Mouse (Mus musculus): ENCODE measurements around the gene Gm20388. TPM values are rescaled to one million over a fixed set of nuclear protein-coding genes. Genes with fewer than 3 reads are reported as not detected.

Gm20388 gene
- polyA plus RNA-seq, 1 experiment from 2014 or later: 7.4 TPM

DNA sequence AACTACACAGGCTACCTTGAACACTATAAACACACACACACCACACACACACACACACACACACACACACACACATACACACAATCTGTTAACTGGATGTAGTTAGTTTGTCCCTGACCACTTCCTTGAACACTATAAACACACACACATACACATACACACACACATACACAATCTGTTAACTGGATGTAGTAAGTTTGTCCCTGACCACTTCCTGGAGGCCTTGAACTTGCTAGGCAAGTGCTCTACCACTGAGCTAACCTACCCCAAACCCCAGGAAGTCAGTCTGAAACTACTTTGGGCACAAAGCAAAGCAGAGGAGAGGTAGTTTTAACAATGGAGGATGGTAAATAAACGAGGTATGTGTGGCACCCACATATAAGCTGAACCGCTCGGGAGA is 3292.9 kb downstream of the Gm20388 start:
- Histone ChIP-seq H3K27me3 (ENCODE audit: control insufficient read depth, insufficient read depth, low read length) (no peaks in the 10 kb centered on the region), H3K4me3 (replicated peaks; ENCODE audit: low read length) (no peak overlapping the region), H3K9me3 (replicated peaks; ENCODE audit: control insufficient read depth, low read length) (no peaks in the 10 kb centered on the region), H3K9ac (ENCODE audit: low read length) (no peak overlapping the region), H3K27ac (ENCODE audit: low read length) (no peak overlapping the region), H3K4me2 (ENCODE audit: low read depth, low read length) (no peak overlapping the region), H3K36me3 (ENCODE audit: control insufficient read depth, insufficient read depth, low read length) (no peaks in the 10 kb centered on the region), H3K4me1 (ENCODE audit: control insufficient read depth, insufficient read depth, low read length) (no peaks in the 10 kb centered on the region)
- no peak for ATAC-seq (ENCODE audit: insufficient read depth, low FRiP score)
- WGBS: 81% methylated on average over 3 of the region's 3 CpGs

DNA sequence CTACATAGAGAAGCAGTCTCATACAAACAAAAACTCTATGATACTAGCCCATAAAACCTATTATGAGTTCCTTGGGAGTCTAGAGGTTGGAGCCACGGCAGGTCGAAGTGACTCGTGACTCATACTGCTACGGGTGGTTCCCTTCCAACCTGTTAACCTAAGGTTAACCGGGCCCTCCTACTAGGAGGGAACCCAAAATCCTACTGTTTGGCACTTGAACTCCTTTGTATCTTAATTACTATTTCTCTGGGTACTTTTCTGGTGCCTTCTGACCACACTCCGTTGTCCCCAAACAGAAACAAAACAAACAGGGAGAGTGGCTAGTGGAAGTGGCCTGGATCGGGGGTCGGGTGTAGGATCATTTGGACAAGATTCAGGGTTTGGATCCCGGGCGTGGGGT is 3301.2 kb downstream of the Gm20388 start:
- Histone ChIP-seq H3K9ac (ENCODE audit: low read length) (peak overlapping the region; percentile 97), H3K27ac (ENCODE audit: low read length) (peak overlapping the region; percentile 66; the same call in 1 of the 2 replicates), H3K4me3 (replicated peaks; ENCODE audit: low read length) (peak overlapping the region; percentile 93), H3K4me2 (ENCODE audit: low read depth, low read length) (peak overlapping the region; percentile 79), H3K4me1 (ENCODE audit: control insufficient read depth, insufficient read depth, low read length) (peaks cover 10% of the 10 kb centered on the region), H3K9me3 (replicated peaks; ENCODE audit: control insufficient read depth, low read length) (no peaks in the 10 kb centered on the region), H3K27me3 (ENCODE audit: control insufficient read depth, insufficient read depth, low read length) (no peaks in the 10 kb centered on the region), H3K36me3 (ENCODE audit: control insufficient read depth, insufficient read depth, low read length) (0 out of 2 replicates have a peak, but pooled peaks cover 5% of the 10 kb centered on the region)
- no peak for ATAC-seq (ENCODE audit: insufficient read depth, low FRiP score)
- WGBS: 38% methylated on average over 10 of the region's 10 CpGs

- peak within 1 kb of the TSS; percentile 66 for H3K27ac ChIP-seq (ENCODE audit: low read length)
- H3K4me1 ChIP-seq (ENCODE audit: control insufficient read depth, insufficient read depth, low read length): peaks cover 10% of the 10 kb centered on the region
- peak within 1 kb of the TSS; percentile 93 for H3K4me3 ChIP-seq (replicated peaks; ENCODE audit: low read length)
- peak; percentile 95 for ATAC-seq (ENCODE audit: insufficient read depth, low FRiP score)
- H3K4me2 ChIP-seq (ENCODE audit: low read depth, low read length): peak within 1 kb of the TSS; percentile 92
- H3K9me3 ChIP-seq (replicated peaks; ENCODE audit: control insufficient read depth, low read length): no peaks in the 10 kb centered on the region
- WGBS: under 1% methylated on average over 76 of the region's 76 CpGs
- H3K36me3 ChIP-seq (ENCODE audit: control insufficient read depth, insufficient read depth, low read length): 0 out of 2 replicates have a peak, but pooled peaks cover 5% of the 10 kb centered on the region
- peak within 1 kb of the TSS; percentile 97 for H3K9ac ChIP-seq (ENCODE audit: low read length)
- no peaks in the 10 kb centered on the region for H3K27me3 ChIP-seq (ENCODE audit: control insufficient read depth, insufficient read depth, low read length)
Observed at GRCm38 (mm10) chr8:123212321-123213117, 3301.9 kb downstream of the Gm20388 start, which contains the start of the genes Chmp1a and Spata33. Gene Chmp1a, minus strand, starts transcription at chr8:123212763. Gene Spata33, plus strand, starts transcription at chr8:123212832.

DNA sequence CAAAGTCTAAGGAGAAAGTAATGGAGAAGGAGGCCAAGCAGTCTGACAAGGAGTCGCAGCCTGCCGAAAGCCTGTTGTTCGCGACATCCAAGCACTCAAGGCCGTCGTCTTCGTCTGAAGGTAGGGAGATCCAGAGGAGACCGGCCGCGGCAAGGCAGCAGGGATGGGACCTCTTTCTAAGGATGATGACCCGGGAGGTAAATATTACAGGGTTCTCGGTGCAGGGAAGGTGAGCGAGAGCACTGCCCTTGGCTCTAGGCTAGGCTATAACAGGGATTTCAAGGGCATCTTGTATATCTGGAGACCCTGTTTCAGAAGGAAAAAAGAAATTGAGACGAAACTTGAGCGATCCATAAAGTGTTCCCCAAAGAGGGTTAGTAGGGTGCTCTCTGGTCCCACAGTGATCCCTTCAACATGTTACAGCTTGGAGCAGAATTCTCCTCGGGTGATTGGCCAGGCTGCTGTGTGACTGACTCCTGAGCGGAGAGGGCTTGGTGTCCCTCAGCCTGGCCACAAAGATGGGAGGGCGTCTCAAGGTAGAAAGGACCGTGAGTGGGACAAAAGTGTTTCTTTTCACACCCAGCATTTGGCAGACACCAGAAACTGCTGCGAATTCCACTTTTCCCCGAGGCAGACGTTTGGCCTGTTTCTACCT is 3302.6 kb downstream of the Gm20388 start:
- Histone ChIP-seq H3K9me3 (replicated peaks; ENCODE audit: control insufficient read depth, low read length) (no peaks in the 10 kb centered on the region), H3K4me2 (ENCODE audit: low read depth, low read length) (peak overlapping the region; percentile 92), H3K4me1 (ENCODE audit: control insufficient read depth, insufficient read depth, low read length) (peaks cover 10% of the 10 kb centered on the region), H3K27me3 (ENCODE audit: control insufficient read depth, insufficient read depth, low read length) (no peaks in the 10 kb centered on the region), H3K4me3 (replicated peaks; ENCODE audit: low read length) (peak overlapping the region; percentile 93), H3K27ac (ENCODE audit: low read length) (peak overlapping the region; percentile 41), H3K9ac (ENCODE audit: low read length) (peak overlapping the region; percentile 97), H3K36me3 (ENCODE audit: control insufficient read depth, insufficient read depth, low read length) (0 out of 2 replicates have a peak, but pooled peaks cover 5% of the 10 kb centered on the region)
- no peak for ATAC-seq (ENCODE audit: insufficient read depth, low FRiP score)
- 16% methylated on average over 22 of the region's 22 CpGs for WGBS

- H3K4me1 ChIP-seq (ENCODE audit: control insufficient read depth, insufficient read depth, low read length): peaks cover 10% of the 10 kb centered on the region
- 71% methylated on average over 3 of the region's 3 CpGs for WGBS
- no peak overlapping the region for H3K4me2 ChIP-seq (ENCODE audit: low read depth, low read length)
- no peak overlapping the region for H3K4me3 ChIP-seq (replicated peaks; ENCODE audit: low read length)
- H3K9ac ChIP-seq (ENCODE audit: low read length): no peak overlapping the region
- no peaks in the 10 kb centered on the region for H3K27me3 ChIP-seq (ENCODE audit: control insufficient read depth, insufficient read depth, low read length)
- H3K27ac ChIP-seq (ENCODE audit: low read length): no peak overlapping the region
- no peaks in the 10 kb centered on the region for H3K9me3 ChIP-seq (replicated peaks; ENCODE audit: control insufficient read depth, low read length)
- no peak for ATAC-seq (ENCODE audit: insufficient read depth, low FRiP score)
- no peaks in the 10 kb centered on the region for H3K36me3 ChIP-seq (ENCODE audit: control insufficient read depth, insufficient read depth, low read length)
Observed at GRCm38 (mm10) chr8:123215430-123215829, 3304.8 kb downstream of the Gm20388 start.

DNA sequence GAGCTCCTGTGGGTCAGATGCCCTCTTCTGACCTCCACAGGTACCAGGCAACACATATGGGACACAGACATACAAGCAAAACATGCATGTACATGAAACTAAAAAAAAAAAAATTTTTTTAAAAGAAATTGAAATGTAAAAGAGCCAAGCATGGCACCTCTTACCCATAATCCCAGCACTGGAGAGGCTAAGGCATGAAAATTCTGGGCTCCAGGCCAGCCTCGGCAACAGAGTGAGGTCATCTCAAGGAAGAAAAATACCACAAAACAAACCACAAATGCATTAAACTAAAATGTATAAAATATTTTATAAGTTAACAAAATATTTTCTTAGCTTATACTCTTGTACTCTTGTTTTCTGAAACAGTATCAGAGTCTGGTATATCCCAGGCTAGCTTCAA is 3310.3 kb downstream of the Gm20388 start:
- H3K36me3 ChIP-seq (ENCODE audit: control insufficient read depth, insufficient read depth, low read length): no peaks in the 10 kb centered on the region
- no peak overlapping the region for H3K4me2 ChIP-seq (ENCODE audit: low read depth, low read length)
- H3K4me1 ChIP-seq (ENCODE audit: control insufficient read depth, insufficient read depth, low read length): peaks cover 12% of the 10 kb centered on the region
- no peak for ATAC-seq (ENCODE audit: insufficient read depth, low FRiP score)
- no peak overlapping the region for H3K4me3 ChIP-seq (replicated peaks; ENCODE audit: low read length)
- no peaks in the 10 kb centered on the region for H3K27me3 ChIP-seq (ENCODE audit: control insufficient read depth, insufficient read depth, low read length)
- no peak overlapping the region for H3K9ac ChIP-seq (ENCODE audit: low read length)
- no peak overlapping the region for H3K27ac ChIP-seq (ENCODE audit: low read length)
- 54% methylated on average over 1 of the region's 1 CpGs for WGBS
- no peaks in the 10 kb centered on the region for H3K9me3 ChIP-seq (replicated peaks; ENCODE audit: control insufficient read depth, low read length)

DNA sequence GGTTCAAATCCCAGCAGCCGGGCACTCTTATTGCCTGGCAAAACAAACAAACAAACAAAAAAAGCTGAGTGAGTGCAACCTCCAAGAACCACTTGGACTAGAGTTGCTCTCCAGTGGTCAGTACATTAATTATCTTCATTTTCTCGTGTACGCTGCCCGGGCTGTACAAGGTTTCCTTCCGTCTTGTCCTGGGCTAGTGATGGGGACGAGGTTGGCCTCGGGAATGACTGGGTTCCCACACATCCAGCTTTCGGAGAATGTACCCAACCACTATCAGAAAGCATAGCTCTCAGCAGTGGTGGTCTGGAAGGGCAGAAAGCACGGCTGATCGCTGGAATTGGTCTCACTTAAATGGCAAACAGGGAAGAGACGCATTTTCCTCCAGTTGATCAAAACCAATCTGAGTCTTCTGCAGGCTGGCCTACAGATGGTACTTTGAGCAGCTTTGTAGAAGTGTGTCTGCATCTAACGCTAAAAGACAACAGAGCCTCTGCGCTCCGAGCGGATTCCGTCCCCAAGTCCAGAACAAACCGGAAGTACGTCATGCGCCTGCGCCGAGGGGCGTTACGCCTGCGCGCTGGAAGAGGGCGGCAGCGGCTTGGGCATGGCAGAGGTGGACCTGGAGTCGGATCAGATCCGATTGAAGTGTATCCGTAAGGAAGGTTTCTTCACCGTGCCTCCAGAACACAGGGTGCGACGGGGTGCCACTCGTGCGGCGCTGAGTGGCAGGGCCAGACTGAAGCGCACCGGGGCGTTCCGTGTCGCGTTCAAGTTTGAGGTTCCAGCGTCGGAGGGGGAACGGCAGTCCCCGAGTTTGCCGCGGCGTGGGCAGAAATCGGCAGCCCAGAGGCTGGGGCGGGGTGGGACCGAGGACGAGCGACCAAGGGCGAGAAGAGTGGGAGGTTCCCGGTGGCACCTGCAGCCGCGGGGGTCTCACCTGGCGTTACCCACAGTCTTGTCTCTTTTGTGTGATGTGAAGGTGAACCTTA is 3313.9 kb downstream of the Gm20388 start, which contains the start of gene Cdk10:
Gene Cdk10, plus strand, starts transcription at position 565 of the 989 bp plus-strand sequence.
- Histone ChIP-seq H3K27ac (ENCODE audit: low read length) (peak within 1 kb of the TSS; percentile 88), H3K4me2 (ENCODE audit: low read depth, low read length) (peak within 1 kb of the TSS; percentile 92), H3K9me3 (replicated peaks; ENCODE audit: control insufficient read depth, low read length) (no peaks in the 10 kb centered on the region), H3K4me1 (ENCODE audit: control insufficient read depth, insufficient read depth, low read length) (peaks cover 12% of the 10 kb centered on the region), H3K4me3 (replicated peaks; ENCODE audit: low read length) (peak within 1 kb of the TSS; percentile 82), H3K36me3 (ENCODE audit: control insufficient read depth, insufficient read depth, low read length) (no peaks in the 10 kb centered on the region), H3K9ac (ENCODE audit: low read length) (peak within 1 kb of the TSS; percentile 90), H3K27me3 (ENCODE audit: control insufficient read depth, insufficient read depth, low read length) (no peaks in the 10 kb centered on the region)
- WGBS: 1% methylated on average over 59 of the region's 59 CpGs
- peak; percentile 90 for ATAC-seq (ENCODE audit: insufficient read depth, low FRiP score)

DNA sequence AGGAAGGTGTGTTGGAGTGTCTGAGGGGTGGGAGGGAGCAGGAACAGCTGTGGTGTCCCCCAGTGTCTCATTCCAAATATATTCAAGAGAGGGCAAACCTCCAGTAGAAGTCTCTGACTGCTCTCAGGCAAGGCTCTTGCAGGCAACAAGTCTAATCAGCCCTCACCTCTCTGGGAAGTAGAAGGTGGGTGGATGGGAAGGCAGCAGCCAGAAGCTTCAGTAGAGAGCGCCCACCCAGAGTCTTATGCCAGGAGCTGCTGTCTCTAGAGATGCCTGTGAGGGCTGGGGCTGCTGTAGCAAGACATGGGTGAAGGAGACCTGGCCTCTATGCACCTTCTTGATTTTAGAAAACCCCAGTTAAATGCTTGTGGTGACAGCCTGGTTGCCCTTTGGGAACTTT is 3317.8 kb downstream of the Gm20388 start:
- no peaks in the 10 kb centered on the region for H3K9me3 ChIP-seq (replicated peaks; ENCODE audit: control insufficient read depth, low read length)
- H3K36me3 ChIP-seq (ENCODE audit: control insufficient read depth, insufficient read depth, low read length): no peaks in the 10 kb centered on the region
- WGBS: 100% methylated on average over 1 of the region's 1 CpGs
- H3K9ac ChIP-seq (ENCODE audit: low read length): no peak overlapping the region
- no peak overlapping the region for H3K4me2 ChIP-seq (ENCODE audit: low read depth, low read length)
- no peak overlapping the region for H3K4me3 ChIP-seq (replicated peaks; ENCODE audit: low read length)
- ATAC-seq (ENCODE audit: insufficient read depth, low FRiP score): no peak
- no peaks in the 10 kb centered on the region for H3K27me3 ChIP-seq (ENCODE audit: control insufficient read depth, insufficient read depth, low read length)
- no peak overlapping the region for H3K27ac ChIP-seq (ENCODE audit: low read length)
- peaks cover 12% of the 10 kb centered on the region for H3K4me1 ChIP-seq (ENCODE audit: control insufficient read depth, insufficient read depth, low read length)
